Mouse (Mus musculus) heart, adult 2 months (tissue): ENCODE data around the gene Hdac9. TPM values are rescaled to one million over a fixed set of nuclear protein-coding genes. Genes with fewer than 3 reads are reported as not detected.
A peak's percentile ranks its signal among the peaks of the same experiment; 100 is the strongest.

Experiments used
- DNase-seq, 2 experiments: peaks; one replicate each; pipeline ENCODE4 v3.0.0; 2021
- H3K27ac ChIP-seq: fragments of 200-600 bp; 2 replicates; pipeline ENCODE4 v1.8.1; 2022
- H3K27me3 ChIP-seq: fragments of 200-500 bp; 2 replicates; pipeline ENCODE4 v1.6.1; 2012; ENCODE audit warnings: mild to moderate bottlenecking, low read length, inconsistent platforms, mixed read lengths; ENCODE audit not compliant: control insufficient read depth, insufficient read depth
- H3K36me3 ChIP-seq: fragments of 200-500 bp; 2 replicates; pipeline ENCODE4 v1.6.1; 2012; ENCODE audit warnings: low read length, inconsistent platforms; ENCODE audit not compliant: control insufficient read depth, insufficient read depth
- H3K4me1 ChIP-seq: fragments of 200-500 bp; 2 replicates; pipeline ENCODE4 v1.6.1; 2011; ENCODE audit warnings: low read length; ENCODE audit not compliant: control insufficient read depth, insufficient read depth
- H3K4me3 ChIP-seq: fragments of 200-600 bp; 2 replicates; pipeline ENCODE4 v1.8.1; 2022
- H3K79me2 ChIP-seq: fragments of 200-500 bp; replicated peaks from 2 replicates; pipeline ENCODE4 v1.6.1; 2012; ENCODE audit warnings: mild to moderate bottlenecking, inconsistent platforms, low read length, moderate library complexity, mixed read lengths; ENCODE audit not compliant: control insufficient read depth, insufficient read depth
- H3K9ac ChIP-seq: fragments of 200-500 bp; 2 replicates; pipeline ENCODE4 v1.6.1; 2012; ENCODE audit warnings: low read depth, mild to moderate bottlenecking, control low read depth, inconsistent platforms, low read length, mixed read lengths
- CTCF ChIP-seq: fragments of 200-600 bp; IDR thresholded peaks from 2 replicates; pipeline ENCODE4 v1.8.1; 2022; ENCODE audit warnings: antibody characterized with exemption, mild to moderate bottlenecking, moderate library complexity
- EP300 ChIP-seq: fragments of 200-500 bp; IDR thresholded peaks from 2 replicates; pipeline ENCODE4 v1.6.1; 2011; ENCODE audit warnings: low read depth, low read length, control low read depth; ENCODE audit not compliant: insufficient read depth
- POLR2A ChIP-seq: fragments of 200-500 bp; IDR thresholded peaks from 2 replicates; pipeline ENCODE4 v1.6.1; 2011; ENCODE audit warnings: mild to moderate bottlenecking, low read depth, low read length, control low read depth; ENCODE audit not compliant: insufficient read depth
- WGBS: fragments of 180-500 bp; shearing (Covaris S2); methylation state at CpG from one replicate; pipeline ENCODE4 v1.1.7; 2018; 5-methylcytosine and 5-hydroxymethylcytosine counted together
- intact Hi-C: fragments of 180-260 bp; cut with DNase I; formaldehyde crosslinking; loops from one replicate; pipeline ENCODE4 v1.15.1; 2025
- polyA plus RNA-seq: library from polyadenylated mRNA; depleted of rRNA; stranded (reverse); fragments of >200 nt; gene quantifications from 2 replicates; pipeline ENCODE4 v1.2.3, GENCODE M21; 2012
- total RNA-seq, 2 experiments: library from RNA; stranded (reverse); gene quantifications; 2 replicates each; pipeline ENCODE4 v1.2.3; 2021

Gene Hdac9
- total and polyA plus RNA-seq, 3 experiments: 10.8 to 19.9 (median 18.8) TPM

- no peak for TF ChIP-seq EP300
- TF ChIP-seq POLR2A: no peak
- TF ChIP-seq CTCF: no peak
- WGBS: 83% methylated on average over 2 of the region's 2 CpGs
- Histone ChIP-seq H3K27me3 (no peaks in the 10 kb centered on the region), H3K9ac (no peak overlapping the region), H3K27ac (no peak overlapping the region), H3K4me1 (no peaks in the 10 kb centered on the region), H3K36me3 (no peaks in the 10 kb centered on the region), H3K4me3 (no peak overlapping the region), H3K79me2 (no peaks in the 10 kb centered on the region)
- no peak for DNase-seq
- intact Hi-C loops: no loop called here
These were observed 569.4 kb downstream of the Hdac9 start for GRCm38 (mm10) chr12:34347529-34347928.

GRCm38 (mm10) chr12:34342761-34343160 lies 574.1 kb downstream of the Hdac9 start:
- Histone ChIP-seq H3K36me3 (no peaks in the 10 kb centered on the region), H3K27me3 (no peaks in the 10 kb centered on the region), H3K27ac (no peak overlapping the region), H3K4me3 (no peak overlapping the region), H3K4me1 (no peaks in the 10 kb centered on the region), H3K79me2 (no peaks in the 10 kb centered on the region), H3K9ac (no peak overlapping the region)
- WGBS: 86% methylated on average over 2 of the region's 2 CpGs
- TF ChIP-seq EP300: no peak
- no peak for TF ChIP-seq CTCF
- no peak for TF ChIP-seq POLR2A
- intact Hi-C loops: no loop called here
- DNase-seq: no peak

- Histone ChIP-seq H3K9ac (no peak overlapping the region), H3K36me3 (no peaks in the 10 kb centered on the region), H3K27me3 (no peaks in the 10 kb centered on the region), H3K27ac (no peak overlapping the region), H3K4me1 (no peaks in the 10 kb centered on the region), H3K79me2 (no peaks in the 10 kb centered on the region), H3K4me3 (no peak overlapping the region)
- 80% methylated on average over 4 of the region's 4 CpGs for WGBS
- TF ChIP-seq EP300 (no peak), CTCF (no peak), POLR2A (no peak)
- intact Hi-C loops: no loop called here
- DNase-seq: no peak
These were observed 578.0 kb downstream of the Hdac9 start for GRCm38 (mm10) chr12:34338886-34339285.

GRCm38 (mm10) chr12:34334455-34335084 lies 582.3 kb downstream of the Hdac9 start:
- 0 out of 2 replicates have a peak, but pooled peaks have one; percentile 12 for TF ChIP-seq CTCF
- TF ChIP-seq EP300: no peak

GRCm38 (mm10) chr12:34332884-34333283 lies 584.0 kb downstream of the Hdac9 start:
- no peaks in the 10 kb centered on the region for H3K79me2 ChIP-seq
- 68% methylated on average over 4 of the region's 4 CpGs for WGBS
- no peak for TF ChIP-seq POLR2A
- TF ChIP-seq EP300: no peak
- no peak for TF ChIP-seq CTCF
- no peaks in the 10 kb centered on the region for H3K27me3 ChIP-seq
- no peak for DNase-seq
- no peaks in the 10 kb centered on the region for H3K4me1 ChIP-seq
- intact Hi-C loops: no loop called here
- no peak overlapping the region for H3K9ac ChIP-seq
- H3K4me3 ChIP-seq: no peak overlapping the region
- no peak overlapping the region for H3K27ac ChIP-seq
- H3K36me3 ChIP-seq: no peaks in the 10 kb centered on the region

More at GRCm38 (mm10) chr12:34334455-34335084, 582.3 kb downstream of the Hdac9 start:
- Histone ChIP-seq H3K79me2 (no peaks in the 10 kb centered on the region), H3K36me3 (no peaks in the 10 kb centered on the region), H3K9ac (no peak overlapping the region), H3K4me3 (no peak overlapping the region), H3K27ac (no peak overlapping the region), H3K4me1 (no peaks in the 10 kb centered on the region), H3K27me3 (no peaks in the 10 kb centered on the region)
- intact Hi-C loops: no loop called here
- no peak for DNase-seq
- WGBS: 68% methylated on average over 4 of the region's 4 CpGs

- DNase-seq: no peak
- 96% methylated on average over 1 of the region's 1 CpGs for WGBS
- intact Hi-C loops: no loop called here
These were observed 589.8 kb downstream of the Hdac9 start for GRCm38 (mm10) chr12:34327111-34327510.

More at GRCm38 (mm10) chr12:34327111-34327510, 589.8 kb downstream of the Hdac9 start:
- Histone ChIP-seq H3K27me3 (no peaks in the 10 kb centered on the region), H3K27ac (no peak overlapping the region), H3K4me3 (no peak overlapping the region), H3K36me3 (no peaks in the 10 kb centered on the region), H3K9ac (no peak overlapping the region), H3K79me2 (no peaks in the 10 kb centered on the region), H3K4me1 (no peaks in the 10 kb centered on the region)
- TF ChIP-seq EP300: no peak
- no peak for TF ChIP-seq POLR2A
- TF ChIP-seq CTCF: no peak
